Mouse (Mus musculus): Measurements from ENCODE around the gene Tram2.

GRCm38 (mm10) chr1:21023101-21023500, 55.9 kb downstream of the Tram2 start:
- TF ChIP-seq CTCF (IDR thresholded peaks at IDR 0.05; ENCODE audit: control insufficient read depth, insufficient read depth, insufficient replicate concordance, low read depth, low read length) (no peak), POLR2A (IDR thresholded peaks at IDR 0.05; ENCODE audit: control insufficient read depth, low read depth, low read length) (no peak)

Measured in testis, adult 2 months (tissue).